Mouse (Mus musculus): Measurements from ENCODE around the gene Arfrp1. TPM values are rescaled to one million over a fixed set of nuclear protein-coding genes. Genes with fewer than 3 reads are reported as not detected.

The Arfrp1 gene
- 16.0 and 20.7 TPM in 2 replicates for polyA plus RNA-seq (2012)

GRCm38 (mm10) chr2:181364860-181365596 is at the start of gene Arfrp1, which contains the start of gene Zgpat:
Arfrp1 (minus strand) TSS chr2:181365404.
Zgpat (plus strand) TSS chr2:181364928.

GRCm38 (mm10) chr2:181379778-181380177 is 14.6 kb upstream of the Arfrp1 start, which contains the start of gene Lime1:
Lime1 (plus strand) TSS chr2:181380078.

GRCm38 (mm10) chr2:181319248-181320102 is 45.7 kb downstream of the Arfrp1 start, which contains the start of gene Rtel1:
Rtel1 (plus strand) TSS chr2:181319739.

GRCm38 (mm10) chr2:181314080-181314810 is 51.0 kb downstream of the Arfrp1 start, which contains the start of gene Stmn3:
Stmn3 (minus strand) TSS chr2:181314500.

Other genes starting within 250 kb of the Arfrp1 start
- 0.02 TPM in 1 of 2 replicates, not detected in the other for gene Kcnq2, start 230.1 kb downstream of the Arfrp1 start, polyA plus RNA-seq (2012)
- not detected in 2 replicates for gene Eef1a2, start 208.4 kb downstream of the Arfrp1 start, polyA plus RNA-seq (2012)
- 186 and 195 TPM in 2 replicates for gene Ppdpf, start 178.2 kb downstream of the Arfrp1 start, polyA plus RNA-seq (2012)
- not detected in 2 replicates for gene Ptk6, start 162.6 kb downstream of the Arfrp1 start, polyA plus RNA-seq (2012)
- gene Srms, start 152.2 kb downstream of the Arfrp1 start, polyA plus RNA-seq (2012), result 0.09 TPM in 1 of 2 replicates, not detected in the other
- 0.21 TPM in 1 of 2 replicates, not detected in the other for gene Fndc11, start 145.4 kb downstream of the Arfrp1 start, polyA plus RNA-seq (2012)
- gene Helz2, start 123.4 kb downstream of the Arfrp1 start, polyA plus RNA-seq (2012), result 8.9 and 9.5 TPM in 2 replicates
- gene Gmeb2, start 77.4 kb downstream of the Arfrp1 start, polyA plus RNA-seq (2012), result 10.7 and 12.8 TPM in 2 replicates
- gene Stmn3, start 50.9 kb downstream of the Arfrp1 start, polyA plus RNA-seq (2012), result not detected in 2 replicates
- 18.5 and 21.3 TPM in 2 replicates for gene Rtel1, start 45.7 kb downstream of the Arfrp1 start, polyA plus RNA-seq (2012)
- 32.0 and 40.5 TPM in 2 replicates for gene Zgpat, start 476 bp downstream of the Arfrp1 start, polyA plus RNA-seq (2012)
- gene Lime1, start 14.7 kb upstream of the Arfrp1 start, polyA plus RNA-seq (2012), result 48.6 and 51.5 TPM in 2 replicates
- gene Zbtb46, start 94.0 kb upstream of the Arfrp1 start, polyA plus RNA-seq (2012), result 1.3 and 2.0 TPM in 2 replicates
- 0.03 and 0.05 TPM in 2 replicates for gene Abhd16b, start 127.8 kb upstream of the Arfrp1 start, polyA plus RNA-seq (2012)
- gene Tpd52l2, start 131.7 kb upstream of the Arfrp1 start, polyA plus RNA-seq (2012), result 51.1 and 51.3 TPM in 2 replicates
- gene Dnajc5, start 155.1 kb upstream of the Arfrp1 start, polyA plus RNA-seq (2012), result 27.2 and 29.7 TPM in 2 replicates
- gene Uckl1, start 219.5 kb upstream of the Arfrp1 start, polyA plus RNA-seq (2012), result 68.5 and 70.4 TPM in 2 replicates
- 14.2 and 19.5 TPM in 2 replicates for gene Prpf6, start 226.5 kb upstream of the Arfrp1 start, polyA plus RNA-seq (2012)
- gene Zfp512b, start 227.4 kb upstream of the Arfrp1 start, polyA plus RNA-seq (2012), result 83.7 and 124 TPM in 2 replicates
- 6.1 and 6.3 TPM in 2 replicates for gene Samd10, start 233.8 kb upstream of the Arfrp1 start, polyA plus RNA-seq (2012)

Data from megakaryocyte-erythroid progenitor cell, adult 5 weeks (primary cell).